Mouse (Mus musculus): Measurements from ENCODE around the gene Ddx3y. TPM values are rescaled to one million over a fixed set of nuclear protein-coding genes. Genes with fewer than 3 reads are reported as not detected.
A peak's percentile ranks its signal among the peaks of the same experiment; 100 is the strongest.

The Ddx3y gene
- 14.5 and 19.0 TPM in 2 replicates for polyA plus RNA-seq (2015; fragmentation: Nextera tagmentation; extraction: Ambion mirVana)

GRCm38 (mm10) chrY:1286171-1286795 lies at the start of gene Ddx3y:
Gene Ddx3y (minus strand): TSS chrY:1286629.
- 1% methylated on average over 31 of the region's 31 CpGs for WGBS
- Histone ChIP-seq H3K4me1 (no peaks in the 10 kb centered on the region), H3K4me3 (peak within 1 kb of the TSS; percentile 42), H3K9me3 (no peaks in the 10 kb centered on the region), H3K27ac (replicated peaks) (no peak within 1 kb of the TSS; the same call in 1 of the 2 replicates), H3K36me3 (no peaks in the 10 kb centered on the region), H3K9ac (replicated peaks) (peak within 1 kb of the TSS; percentile 35), H3K27me3 (no peaks in the 10 kb centered on the region), H3K4me2 (replicated peaks) (peak within 1 kb of the TSS; percentile 36)
- peak; percentile 98 for ATAC-seq (replicated peaks)

- ATAC-seq (replicated peaks) = no peak
- Histone ChIP-seq H3K27me3 (no peaks in the 10 kb centered on the region), H3K9ac (replicated peaks) (no peak overlapping the region), H3K4me3 (no peak overlapping the region), H3K4me2 (replicated peaks) (no peak overlapping the region), H3K27ac (replicated peaks) (no peak overlapping the region), H3K9me3 (no peaks in the 10 kb centered on the region), H3K36me3 (no peaks in the 10 kb centered on the region), H3K4me1 (no peaks in the 10 kb centered on the region)
Observed at GRCm38 (mm10) chrY:1293708-1294107, 7.3 kb upstream of the Ddx3y start.

GRCm38 (mm10) chrY:1285735-1286134 lies 694 bp downstream of the Ddx3y start:
- no peaks in the 10 kb centered on the region for H3K27me3 ChIP-seq
- peak overlapping the region; percentile 35 for H3K9ac ChIP-seq (replicated peaks)
- no peaks in the 10 kb centered on the region for H3K4me1 ChIP-seq
- no peaks in the 10 kb centered on the region for H3K9me3 ChIP-seq
- WGBS = 2% methylated on average over 12 of the region's 12 CpGs
- no peak overlapping the region; the same call in 1 of the 2 replicates for H3K27ac ChIP-seq (replicated peaks)
- peak overlapping the region; percentile 36 for H3K4me2 ChIP-seq (replicated peaks)
- H3K4me3 ChIP-seq = peak overlapping the region; percentile 42
- no peaks in the 10 kb centered on the region for H3K36me3 ChIP-seq
- ATAC-seq (replicated peaks) = peak; percentile 13; the same call in 1 of the 2 replicates

- Histone ChIP-seq H3K36me3 (no peaks in the 10 kb centered on the region), H3K9me3 (no peaks in the 10 kb centered on the region), H3K4me2 (replicated peaks) (peak overlapping the region; percentile 10; the same call in 1 of the 2 replicates), H3K27ac (replicated peaks) (no peak overlapping the region), H3K27me3 (no peaks in the 10 kb centered on the region), H3K4me1 (no peaks in the 10 kb centered on the region), H3K4me3 (peak overlapping the region; percentile 45), H3K9ac (replicated peaks) (no peak overlapping the region)
- 0 out of 2 replicates have a peak, but pooled peaks have one; percentile 29 for ATAC-seq (replicated peaks)
- 50% methylated on average over 6 of the region's 6 CpGs for WGBS
Observed at GRCm38 (mm10) chrY:1246117-1246516, 40.3 kb downstream of the Ddx3y start.

- no peaks in the 10 kb centered on the region for H3K9me3 ChIP-seq
- H3K4me2 ChIP-seq (replicated peaks) = peak within 1 kb of the TSS; percentile 31
- no peaks in the 10 kb centered on the region for H3K27me3 ChIP-seq
- H3K4me3 ChIP-seq = peak within 1 kb of the TSS; percentile 45
- 0% methylated on average over 21 of the region's 21 CpGs for WGBS
- H3K27ac ChIP-seq (replicated peaks) = peak within 1 kb of the TSS; percentile 69
- peak; percentile 98 for ATAC-seq (replicated peaks)
- no peaks in the 10 kb centered on the region for H3K4me1 ChIP-seq
- H3K36me3 ChIP-seq = no peaks in the 10 kb centered on the region
- peak within 1 kb of the TSS; percentile 28 for H3K9ac ChIP-seq (replicated peaks)
Observed at GRCm38 (mm10) chrY:1245426-1245863, 41.0 kb downstream of the Ddx3y start, which contains the start of gene Uty. Gene Uty (minus strand): TSS chrY:1245759.

GRCm38 (mm10) chrY:1244940-1245339 lies 41.5 kb downstream of the Ddx3y start:
- Histone ChIP-seq H3K9me3 (no peaks in the 10 kb centered on the region), H3K4me3 (peak overlapping the region; percentile 45), H3K4me1 (no peaks in the 10 kb centered on the region), H3K9ac (replicated peaks) (peak overlapping the region; percentile 28; the same call in 1 of the 2 replicates), H3K36me3 (no peaks in the 10 kb centered on the region), H3K4me2 (replicated peaks) (peak overlapping the region; percentile 31), H3K27me3 (no peaks in the 10 kb centered on the region), H3K27ac (replicated peaks) (peak overlapping the region; percentile 69)
- 5% methylated on average over 9 of the region's 9 CpGs for WGBS
- ATAC-seq (replicated peaks) = peak; percentile 30

GRCm38 (mm10) chrY:1244421-1244820 lies 42.0 kb downstream of the Ddx3y start:
- Histone ChIP-seq H3K4me2 (replicated peaks) (peak overlapping the region; percentile 31), H3K36me3 (no peaks in the 10 kb centered on the region), H3K4me3 (peak overlapping the region; percentile 45), H3K4me1 (no peaks in the 10 kb centered on the region), H3K27ac (replicated peaks) (no peak overlapping the region), H3K27me3 (no peaks in the 10 kb centered on the region), H3K9me3 (no peaks in the 10 kb centered on the region), H3K9ac (replicated peaks) (no peak overlapping the region)
- no peak for ATAC-seq (replicated peaks)
- 57% methylated on average over 5 of the region's 5 CpGs for WGBS

- no peaks in the 10 kb centered on the region for H3K4me1 ChIP-seq
- ATAC-seq (replicated peaks) = no peak
- no peak overlapping the region for H3K4me2 ChIP-seq (replicated peaks)
- no peak overlapping the region for H3K9ac ChIP-seq (replicated peaks)
- no peak overlapping the region for H3K27ac ChIP-seq (replicated peaks)
- H3K36me3 ChIP-seq = no peaks in the 10 kb centered on the region
- H3K27me3 ChIP-seq = no peaks in the 10 kb centered on the region
- no peaks in the 10 kb centered on the region for H3K9me3 ChIP-seq
- no peak overlapping the region for H3K4me3 ChIP-seq
- 87% methylated on average over 3 of the region's 7 CpGs for WGBS
Observed at GRCm38 (mm10) chrY:1220001-1220400, 66.4 kb downstream of the Ddx3y start.

Other genes with a start within 250 kb of the Ddx3y start
- 8.1 and 9.9 TPM in 2 replicates for gene Uty, start 40.9 kb downstream of the Ddx3y start, polyA plus RNA-seq (2015; fragmentation: Nextera tagmentation; extraction: Ambion mirVana)
- not detected in 2 replicates for gene Usp9y, start 173.2 kb upstream of the Ddx3y start, polyA plus RNA-seq (2015; fragmentation: Nextera tagmentation; extraction: Ambion mirVana)